Mouse (Mus musculus) testis, adult 2 months (tissue): ENCODE measurements around the gene Ube2z.

ENCODE experiments used
- CTCF ChIP-seq: fragments of 200-500 bp; IDR thresholded peaks from 2 replicates; pipeline ENCODE4 v1.5.1; 2012; ENCODE audit warnings: low read depth, mild to moderate bottlenecking, inconsistent platforms, low read length, moderate library complexity; ENCODE audit not compliant: control insufficient read depth, insufficient read depth, insufficient replicate concordance
- POLR2A ChIP-seq: fragments of 200-500 bp; IDR thresholded peaks from 2 replicates; pipeline ENCODE4 v1.6.1; 2012; ENCODE audit warnings: low read depth, mild to moderate bottlenecking, inconsistent platforms, low read length, moderate library complexity; ENCODE audit not compliant: control insufficient read depth

- TF ChIP-seq CTCF (no peak), POLR2A (no peak)
These were observed 5.8 kb upstream of the Ube2z start for GRCm38 (mm10) chr11:96071013-96071412.
